Mouse (Mus musculus): ENCODE results near the gene Gm10230.
"Not testable (repeated sequence)": the region's sequence is repeated elsewhere in the genome, so short reads cannot be mapped to it uniquely, and the experiment has no call there.

Gm10230 gene

GRCm38 (mm10) chrX:27494782-27495181 lies at the start of gene Gm10230:
Gm10230 (minus strand) TSS chrX:27494882.
- not testable (repeated sequence) for DNase-seq (ENCODE audit: low read depth in 1 of 2, low spot score in 2 of 2)

Measured in monocyte, adult 2 months (primary cell).